Mouse (Mus musculus) ovary, postnatal 10 days (tissue): ENCODE measurements around the gene Ntmt1.

ENCODE experiments used
- DNase-seq: peaks from one replicate; pipeline ENCODE4 v3.0.0; 2022; ENCODE audit warnings: low spot score

Gene Ntmt1

GRCm38 (mm10) chr2:30864968-30865381 lies 57.3 kb downstream of the Ntmt1 start:
- no peak for DNase-seq

- DNase-seq, result no peak
Observed at GRCm38 (mm10) chr2:30865426-30865825, 57.8 kb downstream of the Ntmt1 start.

- DNase-seq, result no peak
Observed at GRCm38 (mm10) chr2:30870863-30871262, 63.2 kb downstream of the Ntmt1 start.
